Mouse (Mus musculus): Measurements from ENCODE around the gene Rnf20.
"Not testable (repeated sequence)": the region's sequence is repeated elsewhere in the genome, so short reads cannot be mapped to it uniquely, and the experiment has no call there.

The Rnf20 gene

DNA sequence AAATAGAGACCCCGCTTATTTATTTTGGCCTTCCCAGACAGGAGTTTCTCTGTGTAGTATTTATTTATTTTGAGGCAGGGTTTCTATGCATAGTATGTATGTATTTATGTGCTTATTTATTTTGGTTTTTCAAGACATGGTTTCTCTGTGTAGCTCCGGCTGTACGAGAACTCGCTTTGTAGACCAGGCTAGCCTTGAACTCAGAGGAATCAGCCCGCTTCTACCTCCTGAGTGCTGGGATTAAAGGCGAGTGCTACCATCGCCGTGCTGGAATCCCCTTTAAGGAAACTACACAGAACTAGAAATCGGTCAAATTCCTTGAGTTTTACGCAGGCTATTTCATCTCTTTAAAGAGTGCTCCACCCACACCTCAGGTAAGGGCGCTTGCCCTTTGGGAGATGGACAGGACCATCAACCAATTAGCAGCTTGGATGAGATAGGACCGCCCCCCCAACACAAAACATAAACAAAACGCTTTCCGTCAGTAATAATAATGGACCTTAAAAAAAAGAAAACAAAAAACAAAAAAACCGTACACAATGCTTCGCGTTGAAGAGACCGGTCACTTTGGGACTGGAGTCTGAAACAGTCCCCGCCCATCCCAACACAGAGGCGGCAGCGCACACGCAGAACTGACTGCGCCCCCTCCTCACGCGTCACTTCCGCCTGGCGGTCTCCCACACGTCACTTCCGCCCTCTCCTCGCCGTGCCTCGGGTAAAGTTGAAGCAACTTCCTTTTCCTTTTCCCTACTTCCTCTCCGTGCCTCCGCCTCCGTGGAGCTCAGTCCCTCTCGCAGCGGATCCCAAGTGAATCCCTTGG lies at the start of gene Rnf20:
Rnf20 (plus strand) TSS at position 688 of the 820 bp plus-strand sequence.
- in situ Hi-C loops (cut with MseI, MboI), result no loop called here

DNA sequence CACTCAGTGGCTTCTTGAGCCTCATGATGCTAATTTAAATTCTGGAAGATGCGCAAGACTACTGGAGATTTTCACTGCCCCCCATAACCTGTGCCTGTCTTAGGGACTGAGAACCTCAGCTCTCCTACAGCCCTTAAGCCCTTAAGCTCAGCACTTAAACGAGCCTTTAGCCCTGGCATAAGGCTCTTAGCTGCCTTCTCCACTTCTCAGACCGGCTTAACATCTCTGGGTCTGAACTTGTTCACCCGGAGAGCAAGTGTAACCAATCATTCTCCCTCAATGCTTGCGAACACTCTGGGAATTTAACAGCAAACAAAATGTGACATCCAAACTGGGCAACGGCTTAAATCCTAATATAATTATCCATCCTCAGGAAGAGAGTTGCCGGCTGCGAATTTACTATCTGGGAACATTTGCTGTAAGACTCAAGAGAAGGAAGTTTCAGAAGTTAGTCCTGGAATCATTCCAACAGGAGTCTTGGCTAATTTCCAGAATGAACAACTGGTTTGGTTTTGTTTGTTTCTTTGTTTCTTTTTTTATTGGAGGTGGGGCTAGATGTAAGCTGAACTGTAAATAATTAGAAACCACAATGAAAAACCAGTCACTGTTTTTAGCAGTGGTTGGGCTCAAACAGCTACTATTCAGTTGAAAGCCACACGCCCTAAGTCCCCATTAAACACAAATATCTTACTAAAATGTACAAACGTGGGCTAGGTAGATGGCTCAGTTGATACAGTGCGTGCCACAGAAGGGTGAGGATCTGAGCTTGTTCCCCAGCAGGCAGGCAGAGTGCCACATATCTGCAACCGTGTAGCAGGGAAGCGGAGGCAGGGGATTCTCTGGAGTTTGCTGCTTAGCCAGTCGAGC lies 47.6 kb upstream of the Rnf20 start:
- in situ Hi-C loops (cut with MseI, MboI), result no loop called here

DNA sequence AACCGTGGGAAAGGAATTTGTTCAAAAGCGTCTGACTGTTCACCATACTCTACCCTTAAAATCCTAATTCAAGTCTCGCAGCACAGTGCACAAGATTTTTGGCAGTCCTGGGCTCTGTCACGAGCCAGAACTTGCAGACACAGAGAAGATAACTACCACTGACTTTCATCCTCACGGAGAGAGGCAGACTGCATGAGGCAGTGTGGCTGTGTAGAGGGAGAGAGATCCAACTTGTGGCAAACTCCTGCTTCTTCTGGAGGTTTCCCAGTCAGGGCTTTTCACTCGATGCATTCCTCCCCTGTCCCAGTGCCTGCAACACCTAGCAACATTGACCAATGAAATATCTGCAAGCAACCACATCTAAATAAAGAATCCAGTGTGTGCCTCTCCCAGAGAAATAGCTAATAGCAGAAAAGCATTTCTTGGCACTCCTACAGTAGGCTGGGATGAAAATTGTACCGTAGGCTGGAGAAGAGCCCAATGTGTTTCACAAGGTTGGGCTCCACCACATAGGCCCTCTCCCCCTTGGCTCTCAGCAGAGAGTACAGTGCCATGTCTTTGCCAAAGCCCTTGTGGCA lies 46.2 kb upstream of the Rnf20 start:
- in situ Hi-C loops (cut with MseI, MboI), result no loop called here

- in situ Hi-C loops (cut with MseI, MboI), result no loop called here
These were observed 45.0 kb upstream of the Rnf20 start for GRCm38 (mm10) chr4:49586811-49587210.

DNA sequence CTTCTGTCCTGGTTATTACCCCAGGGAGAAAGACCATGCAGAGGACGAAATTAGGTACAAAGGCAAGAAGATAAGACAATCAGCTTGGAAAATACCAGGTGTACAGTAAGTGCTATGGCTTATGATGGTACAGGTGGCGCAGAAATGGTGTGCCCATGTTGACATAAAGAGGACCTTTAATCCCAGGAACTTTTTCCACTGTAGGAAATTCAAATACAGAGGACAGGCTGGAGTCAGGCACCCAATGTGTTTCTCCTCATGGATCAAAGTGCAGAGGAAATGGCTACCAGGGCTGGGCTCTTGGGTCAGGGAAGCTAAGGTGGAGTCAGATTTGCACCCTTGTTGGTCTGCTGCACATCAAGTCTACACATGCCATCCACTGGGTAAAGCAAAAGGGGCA lies 41.7 kb upstream of the Rnf20 start:
- in situ Hi-C loops (cut with MseI, MboI), result no loop called here

GRCm38 (mm10) chr4:49596846-49597182 lies 35.0 kb upstream of the Rnf20 start:
- in situ Hi-C loops (cut with MseI, MboI), result no loop called here

DNA sequence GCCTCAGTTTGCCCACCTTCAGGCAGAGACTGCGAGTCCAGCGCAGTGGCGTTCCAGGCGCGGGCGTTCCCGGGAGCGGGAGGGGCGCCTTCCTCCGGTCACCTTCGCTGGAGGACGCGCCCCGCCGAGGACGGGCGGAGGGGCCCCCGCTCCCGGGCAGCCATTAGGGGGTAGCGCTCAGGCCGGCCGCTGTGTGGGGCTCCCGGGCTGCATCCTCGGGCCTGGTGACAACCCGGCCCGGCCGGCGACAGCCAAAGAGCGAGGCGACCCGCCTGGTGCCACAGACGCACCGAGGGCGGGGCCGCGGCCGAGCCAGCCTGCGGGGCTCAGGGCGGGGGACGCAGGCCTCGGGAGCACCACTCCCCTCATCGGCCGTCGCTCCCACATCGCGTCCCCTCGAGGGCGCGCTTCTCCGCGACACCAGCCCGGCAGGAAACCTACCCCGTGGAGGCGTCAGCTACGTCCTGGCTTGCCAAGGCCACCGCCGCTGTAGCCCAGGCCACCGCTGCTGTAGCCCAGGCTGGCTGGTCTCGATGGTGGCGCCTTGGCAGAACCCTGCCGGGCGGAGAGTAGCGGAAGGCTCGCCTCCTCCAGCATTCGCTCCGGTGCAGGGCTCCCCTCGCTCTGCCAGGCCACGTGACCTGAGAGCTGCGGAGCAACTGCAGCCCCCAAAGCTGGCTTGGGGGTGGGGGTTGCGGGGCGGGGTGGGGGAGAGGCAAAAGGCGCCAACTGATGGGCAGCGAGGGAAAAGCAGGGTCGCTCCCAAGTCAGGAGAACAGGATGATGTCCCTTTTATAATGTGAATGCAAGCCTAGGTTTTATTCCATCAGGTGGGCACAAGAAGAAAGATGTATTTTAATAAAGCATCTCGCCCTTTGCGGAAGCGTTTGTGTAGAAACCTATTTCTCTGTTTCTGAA lies 34.4 kb upstream of the Rnf20 start, which contains the start of gene Tmem246:
Tmem246 (minus strand) TSS at position 694 of the 918 bp plus-strand sequence.
- in situ Hi-C loops (cut with MseI, MboI), result no loop called here

DNA sequence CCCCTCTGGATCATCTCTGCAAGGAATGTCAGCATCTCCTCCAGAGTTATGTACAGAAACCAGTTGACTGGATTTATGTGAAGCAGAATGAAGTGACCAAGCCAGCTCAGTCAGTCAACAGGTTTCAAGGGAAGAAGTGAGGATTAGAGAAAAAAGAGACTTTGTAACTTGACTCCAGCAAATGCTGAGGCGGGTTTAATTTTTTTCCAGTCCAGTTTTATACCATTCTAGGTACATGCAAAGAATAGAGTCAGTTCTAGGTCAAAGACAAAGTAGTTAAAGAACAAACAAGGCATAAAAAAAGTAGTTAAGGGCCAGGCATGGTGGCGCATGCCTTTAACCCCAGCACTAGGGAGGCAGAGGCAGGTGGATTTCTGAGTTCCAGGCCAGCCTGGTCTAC lies 28.6 kb upstream of the Rnf20 start:
- in situ Hi-C loops (cut with MseI, MboI), result no loop called here

- in situ Hi-C loops (cut with MseI, MboI), result no loop called here
These were observed 27.7 kb upstream of the Rnf20 start for GRCm38 (mm10) chr4:49604016-49604546.

GRCm38 (mm10) chr4:49604616-49605015 lies 27.2 kb upstream of the Rnf20 start:
- in situ Hi-C loops (cut with MseI, MboI), result no loop called here

DNA sequence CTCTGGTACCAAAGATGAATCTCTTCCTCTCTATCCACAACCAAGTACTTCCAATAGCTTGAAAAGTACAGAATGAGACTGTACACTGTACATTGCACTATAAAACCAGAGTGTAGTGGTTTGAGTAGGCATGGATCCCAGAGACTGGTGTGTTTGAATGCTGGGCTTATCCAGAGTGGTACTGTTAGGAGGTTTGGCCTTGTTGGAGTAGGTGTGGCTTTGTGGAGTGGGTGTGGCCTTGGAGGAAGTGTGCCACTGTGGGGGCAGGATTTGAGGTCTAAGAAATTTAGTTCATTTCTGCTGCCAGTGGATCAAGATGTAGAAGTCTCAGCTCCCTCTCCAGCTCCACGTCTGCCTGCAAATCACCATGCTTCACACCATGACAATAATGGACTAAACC lies 26.3 kb upstream of the Rnf20 start:
- in situ Hi-C loops (cut with MseI, MboI), result no loop called here

DNA sequence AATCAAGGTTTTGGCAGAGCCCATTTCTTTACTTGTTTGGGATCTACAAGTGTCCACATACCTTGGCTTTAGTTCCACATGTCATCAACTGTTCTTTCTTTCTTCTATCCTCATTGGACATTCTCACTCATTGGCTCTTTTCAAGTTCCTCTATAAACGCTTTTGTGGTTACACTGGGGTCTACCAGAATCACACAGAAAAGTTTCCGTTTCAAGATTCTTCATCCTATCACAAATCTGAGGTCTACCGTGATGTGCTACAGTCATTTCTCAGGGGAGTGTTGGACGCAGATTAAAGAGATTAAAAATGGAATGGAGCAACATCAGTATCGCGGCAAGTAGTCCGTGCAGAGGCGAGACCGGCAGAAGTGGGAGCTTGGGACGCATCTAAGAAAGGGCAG lies 14.9 kb upstream of the Rnf20 start:
- in situ Hi-C loops (cut with MseI, MboI), result no loop called here

- in situ Hi-C loops (cut with MseI, MboI), result not testable (repeated sequence)
These were observed 11.9 kb upstream of the Rnf20 start for GRCm38 (mm10) chr4:49619861-49620260.

DNA sequence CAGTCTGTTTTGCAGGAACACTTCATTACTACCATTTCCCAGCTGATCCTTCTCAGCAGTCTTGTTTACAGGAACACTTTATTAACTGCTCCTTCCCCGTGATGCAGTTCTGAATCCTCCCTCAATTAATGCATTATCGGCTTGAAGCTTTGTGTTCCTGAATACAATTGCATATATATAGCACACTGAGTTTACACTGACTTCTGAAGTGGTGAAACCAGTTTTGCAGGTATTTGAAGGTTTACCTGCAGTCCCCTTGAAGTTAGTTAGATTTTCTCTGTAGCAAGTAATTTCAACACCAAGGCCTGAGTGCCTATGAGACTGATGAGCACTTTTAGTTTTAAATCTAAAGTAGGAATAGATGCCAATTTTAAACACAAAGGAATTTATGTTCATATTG lies 9.5 kb upstream of the Rnf20 start:
- in situ Hi-C loops (cut with MseI, MboI), result no loop called here

DNA sequence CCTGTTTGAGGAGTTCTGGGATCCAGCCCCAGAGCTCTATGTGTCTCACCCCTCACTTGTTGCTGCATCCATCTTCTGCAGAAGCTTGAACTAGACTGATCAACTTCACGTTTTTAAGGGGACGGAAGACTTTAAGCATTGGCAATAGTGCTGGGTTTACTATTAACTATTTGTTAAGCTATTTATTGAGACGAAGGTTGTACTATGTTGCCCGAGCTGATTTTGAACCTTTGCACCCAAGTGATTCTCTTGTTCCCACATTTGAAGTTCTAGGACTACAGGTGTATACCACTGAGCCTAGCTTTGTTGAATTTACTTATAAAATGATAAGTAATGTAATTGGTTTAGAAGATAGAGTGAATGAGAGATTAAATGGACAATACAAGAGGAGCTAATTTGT lies 7.9 kb upstream of the Rnf20 start:
- in situ Hi-C loops (cut with MseI, MboI), result no loop called here

DNA sequence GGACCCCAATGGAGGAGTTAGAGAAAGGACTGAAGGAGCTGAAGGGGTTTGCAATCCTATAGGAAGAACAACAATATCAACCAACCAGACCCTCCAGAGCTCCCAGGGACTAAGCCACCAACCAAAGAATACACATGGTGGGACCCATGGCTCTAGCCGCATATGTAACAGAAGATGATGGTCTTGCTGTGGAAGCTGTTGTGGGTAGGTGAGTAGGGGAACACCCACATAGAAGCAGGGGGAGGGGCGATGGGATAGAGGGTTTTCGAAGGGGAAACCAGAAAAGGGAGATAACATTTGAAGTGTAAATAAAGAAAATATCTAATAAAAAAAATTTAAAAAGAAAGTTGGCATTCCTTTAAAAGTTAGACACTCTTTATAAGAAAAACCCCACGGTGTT lies 6.8 kb upstream of the Rnf20 start:
- in situ Hi-C loops (cut with MseI, MboI), result loop anchor here (5.0 kb wide), 1 partner anchor 58 kb away; no protein-coding TSS in a partner anchor

DNA sequence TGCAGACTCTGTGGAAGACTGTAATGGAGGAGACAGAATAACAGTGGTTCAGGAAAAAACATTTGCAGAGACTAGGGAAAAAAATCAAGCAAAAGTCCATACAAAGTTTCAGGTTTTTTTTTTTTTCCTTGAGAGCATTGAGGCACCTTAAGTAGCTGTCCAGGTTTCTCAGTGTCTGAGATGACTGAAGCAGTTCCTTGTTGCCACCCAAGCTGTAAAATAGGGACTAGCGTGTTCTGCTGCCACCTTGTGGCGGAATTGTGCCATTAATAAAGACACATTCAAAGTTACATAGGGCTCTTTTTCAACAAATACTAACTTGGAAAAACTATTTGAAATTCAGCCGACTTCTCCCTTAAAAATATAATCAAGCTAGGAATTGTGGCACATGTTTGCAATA lies 4.8 kb upstream of the Rnf20 start:
- in situ Hi-C loops (cut with MseI, MboI), result loop anchor here (5.0 kb wide), 1 partner anchor 60 kb away; no protein-coding TSS in a partner anchor

- in situ Hi-C loops (cut with MseI, MboI), result loop anchor here (5.0 kb wide), 1 partner anchor 62 kb away; no protein-coding TSS in a partner anchor
These were observed 2.9 kb upstream of the Rnf20 start for GRCm38 (mm10) chr4:49628941-49629340.

- in situ Hi-C loops (cut with MseI, MboI), result no loop called here
These were observed 304 bp downstream of the Rnf20 start for GRCm38 (mm10) chr4:49632139-49632481.

- in situ Hi-C loops (cut with MseI, MboI), result no loop called here
These were observed 6.0 kb downstream of the Rnf20 start for GRCm38 (mm10) chr4:49637821-49638220.

- in situ Hi-C loops (cut with MseI, MboI), result no loop called here
These were observed 8.1 kb downstream of the Rnf20 start for GRCm38 (mm10) chr4:49639913-49640312.
